Mouse (Mus musculus): ENCODE measurements around the gene Olr1. TPM values are rescaled to one million over a fixed set of nuclear protein-coding genes. Genes with fewer than 3 reads are reported as not detected.

Gene Olr1
- polyA plus RNA-seq, 1 experiment from 2014 or later = not detected

DNA sequence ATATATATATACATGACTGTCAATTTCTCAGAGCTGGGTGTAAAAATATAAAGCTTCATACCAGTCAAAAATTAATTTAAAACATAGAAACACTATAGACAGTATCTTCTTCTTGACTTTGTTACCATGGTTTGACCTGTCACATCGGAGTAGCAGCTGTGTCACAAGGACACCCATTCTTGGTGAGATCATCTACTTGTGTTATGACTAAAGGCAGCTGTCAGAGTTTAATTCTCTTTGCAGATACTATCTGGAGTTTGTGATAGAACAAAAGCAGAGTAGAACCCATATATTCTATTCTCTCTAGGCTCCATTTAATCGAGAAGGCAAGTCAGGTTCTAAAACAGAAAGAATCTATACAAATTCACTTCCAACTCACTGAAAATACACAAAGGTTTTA is 68.9 kb downstream of the Olr1 start:
- no peak overlapping the region for H3K4me3 ChIP-seq
- H3K36me3 ChIP-seq = no peaks in the 10 kb centered on the region
- no peaks in the 10 kb centered on the region for H3K27me3 ChIP-seq
- ATAC-seq (ENCODE audit: low FRiP score, low read depth) = no peak
- H3K4me1 ChIP-seq = no peaks in the 10 kb centered on the region
- WGBS = 90% methylated on average over 2 of the region's 2 CpGs
- H3K4me2 ChIP-seq (replicated peaks) = no peak overlapping the region
- no peak overlapping the region for H3K27ac ChIP-seq
- H3K9me3 ChIP-seq = no peaks in the 10 kb centered on the region
- H3K9ac ChIP-seq = no peak overlapping the region

- no peak overlapping the region for H3K9ac ChIP-seq
- H3K27ac ChIP-seq = no peak overlapping the region
- no peaks in the 10 kb centered on the region for H3K36me3 ChIP-seq
- H3K4me3 ChIP-seq = no peak overlapping the region
- no peak overlapping the region for H3K4me2 ChIP-seq (replicated peaks)
- WGBS = 89% methylated on average over 3 of the region's 3 CpGs
- H3K4me1 ChIP-seq = no peaks in the 10 kb centered on the region
- H3K9me3 ChIP-seq = no peaks in the 10 kb centered on the region
- H3K27me3 ChIP-seq = no peaks in the 10 kb centered on the region
- no peak for ATAC-seq (ENCODE audit: low FRiP score, low read depth)
Observed at GRCm38 (mm10) chr6:129436025-129436424, 70.9 kb downstream of the Olr1 start.

Other genes with a start within 250 kb of the Olr1 start
- gene Cd69, start 231.7 kb downstream of the Olr1 start, polyA plus RNA-seq (2015; fragmentation: Nextera tagmentation; extraction: Ambion mirVana) = 0.08 and 0.11 TPM in 2 replicates
- gene 4922502D21Rik, start 175.4 kb downstream of the Olr1 start, polyA plus RNA-seq (2015; fragmentation: Nextera tagmentation; extraction: Ambion mirVana) = not detected in 2 replicates
- gene Clec12a, start 164.5 kb downstream of the Olr1 start, polyA plus RNA-seq (2015; fragmentation: Nextera tagmentation; extraction: Ambion mirVana) = 0.95 and 1.0 TPM in 2 replicates
- gene Clec12b, start 121.3 kb downstream of the Olr1 start, polyA plus RNA-seq (2015; fragmentation: Nextera tagmentation; extraction: Ambion mirVana) = 0.09 and 0.14 TPM in 2 replicates
- 1.6 and 2.1 TPM in 2 replicates for gene Clec1b, start 109.9 kb downstream of the Olr1 start, polyA plus RNA-seq (2015; fragmentation: Nextera tagmentation; extraction: Ambion mirVana)
- gene Clec9a, start 98.3 kb downstream of the Olr1 start, polyA plus RNA-seq (2015; fragmentation: Nextera tagmentation; extraction: Ambion mirVana) = 0.13 and 0.22 TPM in 2 replicates
- 2.3 TPM in 2 replicates for gene Clec1a, start 55.2 kb downstream of the Olr1 start, polyA plus RNA-seq (2015; fragmentation: Nextera tagmentation; extraction: Ambion mirVana)
- 0.06 TPM in 1 of 2 replicates, not detected in the other for gene Tmem52b, start 5.4 kb upstream of the Olr1 start, polyA plus RNA-seq (2015; fragmentation: Nextera tagmentation; extraction: Ambion mirVana)
- 55.4 and 55.5 TPM in 2 replicates for gene Gabarapl1, start 26.0 kb upstream of the Olr1 start, polyA plus RNA-seq (2015; fragmentation: Nextera tagmentation; extraction: Ambion mirVana)
- gene Klre1, start 70.7 kb upstream of the Olr1 start, polyA plus RNA-seq (2015; fragmentation: Nextera tagmentation; extraction: Ambion mirVana) = not detected in 2 replicates
- 0.26 TPM in 1 of 2 replicates, not detected in the other for gene Klrd1, start 84.6 kb upstream of the Olr1 start, polyA plus RNA-seq (2015; fragmentation: Nextera tagmentation; extraction: Ambion mirVana)
- 0.04 and 0.18 TPM in 2 replicates for gene Klrk1, start 116.7 kb upstream of the Olr1 start, polyA plus RNA-seq (2015; fragmentation: Nextera tagmentation; extraction: Ambion mirVana)
- not detected in 2 replicates for gene Klrc3, start 136.2 kb upstream of the Olr1 start, polyA plus RNA-seq (2015; fragmentation: Nextera tagmentation; extraction: Ambion mirVana)
- not detected in 2 replicates for gene Klrc2, start 153.5 kb upstream of the Olr1 start, polyA plus RNA-seq (2015; fragmentation: Nextera tagmentation; extraction: Ambion mirVana)
- not detected in 2 replicates for gene Klrc1, start 171.8 kb upstream of the Olr1 start, polyA plus RNA-seq (2015; fragmentation: Nextera tagmentation; extraction: Ambion mirVana)
- not detected in 2 replicates for gene Klri1, start 210.0 kb upstream of the Olr1 start, polyA plus RNA-seq (2015; fragmentation: Nextera tagmentation; extraction: Ambion mirVana)
- gene Klri2, start 233.3 kb upstream of the Olr1 start, polyA plus RNA-seq (2015; fragmentation: Nextera tagmentation; extraction: Ambion mirVana) = not detected in 2 replicates

All from limb, embryonic 13.5 days (tissue).